Mouse (Mus musculus): ENCODE measurements around the gene Ipo11. TPM values are rescaled to one million over a fixed set of nuclear protein-coding genes. Genes with fewer than 3 reads are reported as not detected.

The Ipo11 gene
- polyA plus RNA-seq, 1 experiment, result 25.1 TPM

DNA sequence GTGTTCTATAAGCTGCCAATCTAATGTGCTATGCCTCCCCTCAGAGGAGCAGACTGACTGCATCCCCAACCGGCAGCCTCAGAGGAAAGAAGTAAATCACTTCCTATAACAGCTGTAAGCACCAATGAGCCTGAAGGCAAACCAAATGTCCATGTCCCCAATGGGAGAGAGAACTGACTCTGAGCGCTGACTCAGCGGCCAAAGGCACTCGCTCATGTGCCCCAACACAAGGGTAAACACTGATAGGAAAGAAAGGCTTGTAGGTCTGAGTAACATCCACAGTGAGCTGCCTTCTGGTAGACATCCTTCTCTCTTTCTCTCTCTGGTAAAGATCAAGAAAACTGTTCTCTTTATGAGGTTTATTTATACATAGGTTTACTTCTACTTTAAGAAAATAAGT, 94.2 kb downstream of the Ipo11 start:
- no peak overlapping the region for H3K4me3 ChIP-seq (ENCODE audit: control insufficient read depth, insufficient read depth, low read length)
- no peaks in the 10 kb centered on the region for H3K4me1 ChIP-seq (replicated peaks; ENCODE audit: control insufficient read depth, insufficient read depth, low read length)
- no peaks in the 10 kb centered on the region for H3K27me3 ChIP-seq (ENCODE audit: control insufficient read depth, insufficient read depth, low read length)
- TF ChIP-seq CTCF (IDR thresholded peaks at IDR 0.05; ENCODE audit: borderline replicate concordance, control insufficient read depth, extremely low read depth, insufficient read depth, low read length, poor library complexity) (no peak), POLR2A (IDR thresholded peaks at IDR 0.05; ENCODE audit: control insufficient read depth, extremely low read depth, insufficient read depth, low read length, poor library complexity) (no peak)
- 94% methylated on average over 4 of the region's 4 CpGs for WGBS
- H3K36me3 ChIP-seq (ENCODE audit: control insufficient read depth, insufficient read depth, low read length), result no peaks in the 10 kb centered on the region
- no peak for DNase-seq
- H3K27ac ChIP-seq (ENCODE audit: control insufficient read depth, insufficient read depth, low read length), result no peak overlapping the region

- no peaks in the 10 kb centered on the region for H3K36me3 ChIP-seq (ENCODE audit: control insufficient read depth, insufficient read depth, low read length)
- peaks cover 2% of the 10 kb centered on the region; the same call in 1 of the 2 replicates for H3K4me1 ChIP-seq (replicated peaks; ENCODE audit: control insufficient read depth, insufficient read depth, low read length)
- H3K27me3 ChIP-seq (ENCODE audit: control insufficient read depth, insufficient read depth, low read length), result no peaks in the 10 kb centered on the region
- TF ChIP-seq CTCF (IDR thresholded peaks at IDR 0.05; ENCODE audit: borderline replicate concordance, control insufficient read depth, extremely low read depth, insufficient read depth, low read length, poor library complexity), result no peak
- TF ChIP-seq POLR2A (IDR thresholded peaks at IDR 0.05; ENCODE audit: control insufficient read depth, extremely low read depth, insufficient read depth, low read length, poor library complexity), result no peak
- 84% methylated on average over 3 of the region's 3 CpGs for WGBS
- H3K4me3 ChIP-seq (ENCODE audit: control insufficient read depth, insufficient read depth, low read length), result no peak overlapping the region
- no peak for DNase-seq
- H3K27ac ChIP-seq (ENCODE audit: control insufficient read depth, insufficient read depth, low read length), result no peak overlapping the region
These were observed 98.0 kb downstream of the Ipo11 start for GRCm38 (mm10) chr13:106838778-106839177.

DNA sequence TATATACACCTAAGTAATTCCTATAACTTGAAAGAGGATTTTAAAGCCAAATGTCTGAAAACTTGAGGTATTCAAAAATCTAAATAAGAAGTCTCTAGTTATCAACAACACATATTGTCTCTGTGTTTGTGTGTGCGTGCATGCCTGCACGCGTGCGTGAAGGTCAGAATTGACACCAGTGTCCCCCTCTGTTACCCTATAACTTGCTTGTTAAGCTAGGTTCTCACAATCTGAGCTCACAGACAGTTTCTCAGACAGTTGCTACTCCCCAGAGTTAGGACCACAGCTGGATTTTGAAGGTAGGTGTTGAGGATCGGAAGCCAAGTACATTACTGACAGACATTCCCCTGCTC, 100.3 kb downstream of the Ipo11 start:
- DNase-seq, result no peak
- peaks cover 2% of the 10 kb centered on the region; the same call in 1 of the 2 replicates for H3K4me1 ChIP-seq (replicated peaks; ENCODE audit: control insufficient read depth, insufficient read depth, low read length)
- H3K36me3 ChIP-seq (ENCODE audit: control insufficient read depth, insufficient read depth, low read length), result no peaks in the 10 kb centered on the region
- no peak for TF ChIP-seq CTCF (IDR thresholded peaks at IDR 0.05; ENCODE audit: borderline replicate concordance, control insufficient read depth, extremely low read depth, insufficient read depth, low read length, poor library complexity)
- no peak for TF ChIP-seq POLR2A (IDR thresholded peaks at IDR 0.05; ENCODE audit: control insufficient read depth, extremely low read depth, insufficient read depth, low read length, poor library complexity)
- H3K27me3 ChIP-seq (ENCODE audit: control insufficient read depth, insufficient read depth, low read length), result no peaks in the 10 kb centered on the region
- peak overlapping the region; percentile 43 for H3K27ac ChIP-seq (ENCODE audit: control insufficient read depth, insufficient read depth, low read length)
- WGBS, result 44% methylated on average over 5 of the region's 5 CpGs
- H3K4me3 ChIP-seq (ENCODE audit: control insufficient read depth, insufficient read depth, low read length), result no peak overlapping the region

GRCm38 (mm10) chr13:106835844-106836526, 100.8 kb downstream of the Ipo11 start:
- Histone ChIP-seq H3K27ac (ENCODE audit: control insufficient read depth, insufficient read depth, low read length) (peak overlapping the region; percentile 59), H3K4me1 (replicated peaks; ENCODE audit: control insufficient read depth, insufficient read depth, low read length) (peaks cover 2% of the 10 kb centered on the region; the same call in 1 of the 2 replicates), H3K36me3 (ENCODE audit: control insufficient read depth, insufficient read depth, low read length) (no peaks in the 10 kb centered on the region), H3K4me3 (ENCODE audit: control insufficient read depth, insufficient read depth, low read length) (peak overlapping the region; percentile 49), H3K27me3 (ENCODE audit: control insufficient read depth, insufficient read depth, low read length) (no peaks in the 10 kb centered on the region)
- peak; percentile 53 for DNase-seq
- TF ChIP-seq CTCF (IDR thresholded peaks at IDR 0.05; ENCODE audit: borderline replicate concordance, control insufficient read depth, extremely low read depth, insufficient read depth, low read length, poor library complexity), result no peak
- TF ChIP-seq POLR2A (IDR thresholded peaks at IDR 0.05; ENCODE audit: control insufficient read depth, extremely low read depth, insufficient read depth, low read length, poor library complexity), result no peak
- WGBS, result 4% methylated on average over 15 of the region's 15 CpGs

DNA sequence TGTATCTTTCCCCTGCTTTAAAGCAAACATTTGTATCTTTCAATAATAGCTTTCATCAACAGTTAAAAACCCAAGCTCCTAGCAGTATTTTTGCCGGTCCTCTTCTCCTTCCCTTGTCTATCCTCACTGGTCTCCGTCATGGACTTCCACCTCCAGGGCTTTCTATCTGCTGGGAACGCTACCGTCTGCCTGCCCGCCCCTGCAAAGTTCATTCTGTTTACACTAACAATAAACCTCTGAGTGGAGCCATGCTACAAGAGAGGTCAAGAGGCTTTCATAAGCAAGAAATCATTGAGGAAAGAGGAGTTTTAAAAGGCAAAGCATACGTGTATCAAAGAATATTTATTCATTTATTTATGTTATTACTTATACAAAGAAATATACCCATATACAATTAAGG, 106.7 kb downstream of the Ipo11 start:
- Histone ChIP-seq H3K4me3 (ENCODE audit: control insufficient read depth, insufficient read depth, low read length) (no peak overlapping the region), H3K36me3 (ENCODE audit: control insufficient read depth, insufficient read depth, low read length) (no peaks in the 10 kb centered on the region), H3K4me1 (replicated peaks; ENCODE audit: control insufficient read depth, insufficient read depth, low read length) (no peaks in the 10 kb centered on the region; the same call in 1 of the 2 replicates), H3K27ac (ENCODE audit: control insufficient read depth, insufficient read depth, low read length) (no peak overlapping the region), H3K27me3 (ENCODE audit: control insufficient read depth, insufficient read depth, low read length) (no peaks in the 10 kb centered on the region)
- TF ChIP-seq CTCF (IDR thresholded peaks at IDR 0.05; ENCODE audit: borderline replicate concordance, control insufficient read depth, extremely low read depth, insufficient read depth, low read length, poor library complexity), result no peak
- no peak for TF ChIP-seq POLR2A (IDR thresholded peaks at IDR 0.05; ENCODE audit: control insufficient read depth, extremely low read depth, insufficient read depth, low read length, poor library complexity)
- no peak for DNase-seq
- 98% methylated on average over 6 of the region's 6 CpGs for WGBS

GRCm38 (mm10) chr13:106829327-106829997, 107.3 kb downstream of the Ipo11 start:
- Histone ChIP-seq H3K27ac (ENCODE audit: control insufficient read depth, insufficient read depth, low read length) (no peak overlapping the region), H3K4me3 (ENCODE audit: control insufficient read depth, insufficient read depth, low read length) (no peak overlapping the region), H3K36me3 (ENCODE audit: control insufficient read depth, insufficient read depth, low read length) (no peaks in the 10 kb centered on the region), H3K4me1 (replicated peaks; ENCODE audit: control insufficient read depth, insufficient read depth, low read length) (no peaks in the 10 kb centered on the region; the same call in 1 of the 2 replicates), H3K27me3 (ENCODE audit: control insufficient read depth, insufficient read depth, low read length) (no peaks in the 10 kb centered on the region)
- TF ChIP-seq POLR2A (IDR thresholded peaks at IDR 0.05; ENCODE audit: control insufficient read depth, extremely low read depth, insufficient read depth, low read length, poor library complexity) (no peak), CTCF (IDR thresholded peaks at IDR 0.05; ENCODE audit: borderline replicate concordance, control insufficient read depth, extremely low read depth, insufficient read depth, low read length, poor library complexity) (no peak)
- DNase-seq, result no peak
- WGBS, result 93% methylated on average over 12 of the region's 12 CpGs

All from thymus, adult 2 months (tissue).